Mouse (Mus musculus): ENCODE data around the gene Nxn. TPM values are rescaled to one million over a fixed set of nuclear protein-coding genes. Genes with fewer than 3 reads are reported as not detected.

The Nxn gene
- polyA plus RNA-seq, 1 experiment from 2014 or later, result 12.0 TPM

DNA sequence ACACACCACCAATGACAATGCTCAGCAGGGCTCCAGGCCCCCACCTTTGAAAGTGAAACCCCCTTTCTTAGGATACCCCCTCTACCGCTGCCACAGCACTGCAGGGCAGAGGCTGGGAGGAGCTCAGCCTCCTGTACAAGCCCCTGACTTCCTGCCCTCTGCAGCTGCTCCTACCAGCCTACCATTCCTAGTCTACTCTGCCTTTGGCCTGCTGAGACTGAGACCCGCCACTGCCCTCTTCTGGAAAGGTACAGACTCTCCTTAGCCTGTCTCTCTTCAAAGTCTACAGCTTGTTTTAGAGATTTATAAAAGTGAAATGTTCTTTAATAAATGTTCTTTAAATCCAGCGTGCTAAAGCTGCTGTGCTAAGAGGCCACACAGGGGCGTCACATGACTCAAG is 30.1 kb upstream of the Nxn start:
- DNase-seq (ENCODE audit: low spot score), result no peak
- H3K27me3 ChIP-seq (replicated peaks; ENCODE audit: control insufficient read depth, insufficient read depth, low read length), result no peaks in the 10 kb centered on the region
- H3K4me3 ChIP-seq (ENCODE audit: low read depth, low read length), result no peak overlapping the region
- H3K4me2 ChIP-seq, result no peak overlapping the region
- no peak for ATAC-seq (replicated peaks; ENCODE audit: low FRiP score)
- H3K27ac ChIP-seq (ENCODE audit: low read depth, low read length), result no peak overlapping the region
- no peaks in the 10 kb centered on the region for H3K9me3 ChIP-seq (ENCODE audit: control insufficient read depth, low read length)
- 65% methylated on average over 4 of the region's 4 CpGs for WGBS
- H3K9ac ChIP-seq (ENCODE audit: low read depth, low read length), result no peak overlapping the region
- H3K4me1 ChIP-seq (replicated peaks; ENCODE audit: control insufficient read depth, insufficient read depth, low read length), result no peaks in the 10 kb centered on the region
- no peaks in the 10 kb centered on the region for H3K36me3 ChIP-seq (ENCODE audit: control insufficient read depth, insufficient read depth, low read length)

DNA sequence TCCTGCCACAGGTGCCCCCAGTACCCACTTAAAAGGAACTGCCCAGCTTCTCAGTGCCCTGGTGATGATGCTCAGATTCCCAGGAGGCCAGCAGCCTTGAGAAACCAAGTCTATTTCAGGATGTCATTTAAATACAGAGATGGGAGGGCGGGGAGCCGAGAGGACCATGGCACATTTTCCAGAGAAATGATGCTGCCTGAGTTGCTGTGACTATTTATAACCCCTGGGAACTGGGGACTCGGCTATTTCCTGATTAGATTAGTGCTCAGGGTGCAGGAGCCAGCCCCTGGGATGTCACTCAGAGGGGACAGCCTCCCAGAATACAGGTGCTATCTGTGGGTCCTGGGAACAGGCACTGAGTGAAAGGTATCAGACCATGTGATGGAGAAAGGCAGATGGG is 28.8 kb upstream of the Nxn start:
- Histone ChIP-seq H3K4me2 (no peak overlapping the region), H3K4me1 (replicated peaks; ENCODE audit: control insufficient read depth, insufficient read depth, low read length) (no peaks in the 10 kb centered on the region), H3K36me3 (ENCODE audit: control insufficient read depth, insufficient read depth, low read length) (no peaks in the 10 kb centered on the region), H3K9me3 (ENCODE audit: control insufficient read depth, low read length) (no peaks in the 10 kb centered on the region), H3K9ac (ENCODE audit: low read depth, low read length) (no peak overlapping the region), H3K27me3 (replicated peaks; ENCODE audit: control insufficient read depth, insufficient read depth, low read length) (no peaks in the 10 kb centered on the region), H3K4me3 (ENCODE audit: low read depth, low read length) (no peak overlapping the region), H3K27ac (ENCODE audit: low read depth, low read length) (no peak overlapping the region)
- DNase-seq (ENCODE audit: low spot score), result no peak
- ATAC-seq (replicated peaks; ENCODE audit: low FRiP score), result no peak
- 62% methylated on average over 3 of the region's 3 CpGs for WGBS

DNA sequence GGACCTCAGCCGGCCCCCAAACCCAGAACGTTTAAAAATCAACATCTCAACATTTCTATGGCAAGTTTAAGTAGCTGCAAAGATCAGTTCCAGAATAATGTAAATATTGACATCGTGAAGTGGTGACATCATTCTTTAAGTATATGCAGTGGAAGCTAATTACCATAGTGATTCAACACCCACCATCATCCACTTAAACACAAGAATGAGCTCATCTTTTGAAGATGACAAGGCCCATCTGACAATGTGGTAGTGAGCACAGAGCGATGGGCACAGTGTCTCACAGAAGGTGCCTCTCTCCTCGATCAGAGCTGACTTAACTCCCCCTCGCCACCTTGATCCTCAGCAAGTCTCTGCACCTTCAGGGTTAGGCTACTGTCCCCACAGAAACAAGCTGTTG is 26.8 kb upstream of the Nxn start:
- no peaks in the 10 kb centered on the region for H3K36me3 ChIP-seq (ENCODE audit: control insufficient read depth, insufficient read depth, low read length)
- H3K4me1 ChIP-seq (replicated peaks; ENCODE audit: control insufficient read depth, insufficient read depth, low read length), result no peaks in the 10 kb centered on the region
- ATAC-seq (replicated peaks; ENCODE audit: low FRiP score), result no peak
- H3K27ac ChIP-seq (ENCODE audit: low read depth, low read length), result no peak overlapping the region
- H3K4me2 ChIP-seq, result no peak overlapping the region
- H3K4me3 ChIP-seq (ENCODE audit: low read depth, low read length), result no peak overlapping the region
- H3K9ac ChIP-seq (ENCODE audit: low read depth, low read length), result no peak overlapping the region
- no peaks in the 10 kb centered on the region for H3K27me3 ChIP-seq (replicated peaks; ENCODE audit: control insufficient read depth, insufficient read depth, low read length)
- 83% methylated on average over 6 of the region's 6 CpGs for WGBS
- H3K9me3 ChIP-seq (ENCODE audit: control insufficient read depth, low read length), result no peaks in the 10 kb centered on the region
- no peak for DNase-seq (ENCODE audit: low spot score)

DNA sequence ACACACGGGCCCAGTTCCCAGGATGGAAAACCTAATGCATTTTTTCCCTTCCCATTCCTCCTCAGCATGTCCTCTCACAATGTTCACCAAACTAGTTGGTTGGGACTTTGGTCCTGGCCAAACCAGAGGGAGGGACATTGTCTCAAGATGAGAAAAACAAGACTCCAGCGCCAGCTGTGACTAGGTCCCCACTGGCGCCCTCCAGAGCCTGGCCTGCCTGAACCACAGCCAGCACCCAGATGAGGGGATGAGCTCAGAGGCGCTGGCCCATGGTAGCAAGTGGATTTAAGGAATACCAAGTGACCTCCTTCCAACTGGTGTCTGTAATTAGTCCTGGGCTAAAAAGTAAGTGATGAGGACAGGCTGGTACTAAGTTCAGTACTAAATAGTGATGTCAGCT is 22.0 kb upstream of the Nxn start:
- H3K27ac ChIP-seq (ENCODE audit: low read depth, low read length), result no peak overlapping the region
- H3K9ac ChIP-seq (ENCODE audit: low read depth, low read length), result no peak overlapping the region
- H3K36me3 ChIP-seq (ENCODE audit: control insufficient read depth, insufficient read depth, low read length), result peaks cover 7% of the 10 kb centered on the region
- no peak overlapping the region for H3K4me2 ChIP-seq
- DNase-seq (ENCODE audit: low spot score) (no peak), ATAC-seq (replicated peaks; ENCODE audit: low FRiP score) (no peak)
- no peaks in the 10 kb centered on the region for H3K9me3 ChIP-seq (ENCODE audit: control insufficient read depth, low read length)
- no peaks in the 10 kb centered on the region for H3K27me3 ChIP-seq (replicated peaks; ENCODE audit: control insufficient read depth, insufficient read depth, low read length)
- WGBS, result 86% methylated on average over 4 of the region's 4 CpGs
- H3K4me1 ChIP-seq (replicated peaks; ENCODE audit: control insufficient read depth, insufficient read depth, low read length), result no peaks in the 10 kb centered on the region
- H3K4me3 ChIP-seq (ENCODE audit: low read depth, low read length), result no peak overlapping the region

DNA sequence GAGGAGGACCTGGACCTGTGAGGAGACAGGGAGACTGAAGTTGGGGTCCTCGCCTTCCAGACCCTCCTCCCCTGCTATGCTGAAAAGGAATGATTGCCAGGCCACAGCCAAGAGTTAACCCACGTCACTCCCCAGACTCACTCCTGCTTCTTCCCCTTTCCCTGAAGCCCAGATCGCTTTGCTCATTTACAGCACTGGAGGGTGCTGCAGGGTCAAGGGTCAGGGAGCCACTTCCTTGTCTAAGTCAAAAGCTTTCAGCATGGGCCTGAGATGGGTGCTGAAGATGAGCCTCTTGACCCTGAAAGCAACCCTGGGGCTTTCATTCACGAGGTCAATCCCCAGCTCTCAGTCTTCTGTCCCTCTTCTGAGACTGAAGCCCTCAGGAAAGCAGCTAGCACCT is 20.2 kb upstream of the Nxn start:
- 54% methylated on average over 4 of the region's 4 CpGs for WGBS
- H3K9me3 ChIP-seq (ENCODE audit: control insufficient read depth, low read length), result no peaks in the 10 kb centered on the region
- H3K9ac ChIP-seq (ENCODE audit: low read depth, low read length), result no peak overlapping the region
- peaks cover 14% of the 10 kb centered on the region for H3K36me3 ChIP-seq (ENCODE audit: control insufficient read depth, insufficient read depth, low read length)
- no peaks in the 10 kb centered on the region for H3K4me1 ChIP-seq (replicated peaks; ENCODE audit: control insufficient read depth, insufficient read depth, low read length)
- ATAC-seq (replicated peaks; ENCODE audit: low FRiP score) (no peak), DNase-seq (ENCODE audit: low spot score) (no peak)
- H3K4me2 ChIP-seq, result no peak overlapping the region
- H3K4me3 ChIP-seq (ENCODE audit: low read depth, low read length), result no peak overlapping the region
- no peaks in the 10 kb centered on the region for H3K27me3 ChIP-seq (replicated peaks; ENCODE audit: control insufficient read depth, insufficient read depth, low read length)
- H3K27ac ChIP-seq (ENCODE audit: low read depth, low read length), result no peak overlapping the region

DNA sequence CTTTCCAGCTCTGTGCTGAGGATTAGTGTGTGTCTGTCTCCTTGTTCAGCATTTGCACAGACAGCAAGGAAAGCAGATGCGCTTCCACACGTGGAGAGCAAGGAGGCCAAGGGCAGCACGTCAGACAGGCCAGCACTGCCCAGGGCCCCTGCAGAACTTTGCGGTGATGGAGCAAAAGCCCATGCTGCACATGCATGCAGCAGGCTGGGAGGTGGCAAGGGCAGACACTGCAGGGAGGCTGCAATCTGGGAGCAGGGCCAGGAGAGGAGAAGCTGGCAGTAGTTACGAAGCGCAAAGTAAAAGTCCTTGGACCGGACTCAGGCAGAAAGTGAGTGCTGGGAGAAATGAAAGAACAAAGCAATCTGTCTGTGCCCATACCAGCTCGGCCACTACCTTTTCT is 19.5 kb upstream of the Nxn start:
- 87% methylated on average over 8 of the region's 8 CpGs for WGBS
- no peak for DNase-seq (ENCODE audit: low spot score)
- H3K4me1 ChIP-seq (replicated peaks; ENCODE audit: control insufficient read depth, insufficient read depth, low read length), result no peaks in the 10 kb centered on the region
- peaks cover 14% of the 10 kb centered on the region for H3K36me3 ChIP-seq (ENCODE audit: control insufficient read depth, insufficient read depth, low read length)
- H3K9me3 ChIP-seq (ENCODE audit: control insufficient read depth, low read length), result no peaks in the 10 kb centered on the region
- no peak overlapping the region for H3K4me2 ChIP-seq
- no peak overlapping the region for H3K27ac ChIP-seq (ENCODE audit: low read depth, low read length)
- no peak for ATAC-seq (replicated peaks; ENCODE audit: low FRiP score)
- H3K9ac ChIP-seq (ENCODE audit: low read depth, low read length), result no peak overlapping the region
- H3K4me3 ChIP-seq (ENCODE audit: low read depth, low read length), result no peak overlapping the region
- no peaks in the 10 kb centered on the region for H3K27me3 ChIP-seq (replicated peaks; ENCODE audit: control insufficient read depth, insufficient read depth, low read length)

DNA sequence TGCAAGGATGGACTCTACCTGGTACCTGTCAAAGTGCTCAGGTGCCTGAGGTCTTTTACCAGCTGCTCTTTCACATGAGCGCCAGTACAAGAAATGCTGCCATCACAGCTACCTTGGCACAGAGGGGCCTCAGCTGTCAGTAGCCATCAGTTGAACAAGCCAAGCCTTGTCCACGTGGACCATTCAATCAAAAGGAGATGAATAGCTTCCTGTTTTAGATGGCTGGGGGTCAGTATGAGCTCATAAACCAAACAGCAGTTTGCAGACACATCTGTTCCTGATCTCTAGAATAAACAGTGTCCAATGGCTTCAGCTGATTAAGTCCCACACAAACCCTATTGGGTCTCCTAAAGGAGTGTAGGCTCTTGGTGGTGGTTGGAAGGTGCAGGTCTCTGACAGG is 17.0 kb upstream of the Nxn start:
- 57% methylated on average over 2 of the region's 2 CpGs for WGBS
- Histone ChIP-seq H3K9ac (ENCODE audit: low read depth, low read length) (no peak overlapping the region), H3K4me3 (ENCODE audit: low read depth, low read length) (no peak overlapping the region), H3K4me1 (replicated peaks; ENCODE audit: control insufficient read depth, insufficient read depth, low read length) (no peaks in the 10 kb centered on the region), H3K27ac (ENCODE audit: low read depth, low read length) (no peak overlapping the region), H3K9me3 (ENCODE audit: control insufficient read depth, low read length) (no peaks in the 10 kb centered on the region), H3K27me3 (replicated peaks; ENCODE audit: control insufficient read depth, insufficient read depth, low read length) (no peaks in the 10 kb centered on the region), H3K4me2 (no peak overlapping the region), H3K36me3 (ENCODE audit: control insufficient read depth, insufficient read depth, low read length) (peaks cover 16% of the 10 kb centered on the region)
- ATAC-seq (replicated peaks; ENCODE audit: low FRiP score), result no peak
- no peak for DNase-seq (ENCODE audit: low spot score)

DNA sequence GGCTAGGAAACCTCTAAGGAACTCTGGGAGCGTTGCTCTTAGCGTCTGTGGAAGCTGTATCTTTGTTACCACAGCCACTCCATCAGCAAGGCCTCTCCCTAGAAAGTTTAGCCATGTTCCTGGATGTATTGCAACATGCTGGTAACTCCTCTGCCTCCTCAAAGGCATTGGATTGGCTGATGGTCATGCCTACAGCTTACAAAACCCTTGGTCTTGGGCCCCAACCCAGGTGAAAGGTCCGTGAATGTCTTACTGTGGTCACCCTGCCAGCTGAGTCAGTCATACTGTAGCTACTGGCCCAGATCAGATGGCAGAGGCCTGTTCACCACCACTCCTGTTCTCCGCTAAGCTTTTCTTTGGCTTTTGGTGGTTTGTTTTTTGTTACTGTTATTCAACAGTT is 16.1 kb upstream of the Nxn start:
- H3K36me3 ChIP-seq (ENCODE audit: control insufficient read depth, insufficient read depth, low read length), result peaks cover 16% of the 10 kb centered on the region
- H3K4me1 ChIP-seq (replicated peaks; ENCODE audit: control insufficient read depth, insufficient read depth, low read length), result no peaks in the 10 kb centered on the region
- H3K4me3 ChIP-seq (ENCODE audit: low read depth, low read length), result no peak overlapping the region
- H3K9me3 ChIP-seq (ENCODE audit: control insufficient read depth, low read length), result no peaks in the 10 kb centered on the region
- DNase-seq (ENCODE audit: low spot score), result no peak
- no peak overlapping the region for H3K4me2 ChIP-seq
- H3K9ac ChIP-seq (ENCODE audit: low read depth, low read length), result no peak overlapping the region
- H3K27me3 ChIP-seq (replicated peaks; ENCODE audit: control insufficient read depth, insufficient read depth, low read length), result no peaks in the 10 kb centered on the region
- WGBS, result 89% methylated on average over 4 of the region's 4 CpGs
- no peak for ATAC-seq (replicated peaks; ENCODE audit: low FRiP score)
- H3K27ac ChIP-seq (ENCODE audit: low read depth, low read length), result no peak overlapping the region

DNA sequence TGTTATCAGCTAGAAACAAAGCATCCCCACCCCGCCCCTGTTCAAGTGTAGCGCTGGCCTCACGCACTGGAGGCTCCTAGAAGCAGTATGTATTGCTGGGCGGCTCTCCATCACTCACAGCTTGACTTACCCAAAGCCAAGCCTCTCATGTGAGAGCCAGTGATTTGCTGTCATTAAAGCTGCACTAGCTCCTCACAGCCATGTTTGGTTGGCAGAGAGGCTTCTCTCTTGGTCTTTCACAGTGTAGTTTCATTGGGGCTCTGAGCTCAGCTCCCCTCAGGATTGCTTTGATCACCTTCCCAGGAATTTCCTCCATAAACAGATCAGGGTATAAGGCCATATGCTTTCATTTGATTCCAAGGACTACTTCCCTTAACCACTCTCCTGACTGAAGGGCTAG is 14.3 kb upstream of the Nxn start:
- 75% methylated on average over 4 of the region's 4 CpGs for WGBS
- no peak for ATAC-seq (replicated peaks; ENCODE audit: low FRiP score)
- Histone ChIP-seq H3K27ac (ENCODE audit: low read depth, low read length) (no peak overlapping the region), H3K4me1 (replicated peaks; ENCODE audit: control insufficient read depth, insufficient read depth, low read length) (no peaks in the 10 kb centered on the region; the same call in 1 of the 2 replicates), H3K36me3 (ENCODE audit: control insufficient read depth, insufficient read depth, low read length) (peaks cover 11% of the 10 kb centered on the region), H3K4me3 (ENCODE audit: low read depth, low read length) (no peak overlapping the region), H3K4me2 (no peak overlapping the region), H3K9ac (ENCODE audit: low read depth, low read length) (no peak overlapping the region), H3K27me3 (replicated peaks; ENCODE audit: control insufficient read depth, insufficient read depth, low read length) (no peaks in the 10 kb centered on the region), H3K9me3 (ENCODE audit: control insufficient read depth, low read length) (no peaks in the 10 kb centered on the region)
- no peak for DNase-seq (ENCODE audit: low spot score)
